ENCODE assay signal across 8 mouse cellular contexts in genomic region chr7:35901942-35902381, GRCm38 (mm10).
DNase-seq lines count a peak whose midpoint lies in the region; ATAC-seq and TF ChIP-seq lines count a peak whose summit lies in the region.

No protein-coding gene starts in this region.

- peak overlapping the region; percentile 30; the same call in 1 of the 2 replicates for H3K4me2 ChIP-seq in forebrain, embryonic 15.5 days (replicated peaks)
- H3K4me2 ChIP-seq in lung, embryonic 16.5 days (ENCODE audit: low read depth, low read length): peak overlapping the region; percentile 25

- in situ Hi-C loops in Patski (cut with MboI; ENCODE audit: low pct_unique_long_range_greater_than_20kb): no loop called here

- H3K36me3 ChIP-seq in forebrain, embryonic 15.5 days: no peaks in the 10 kb centered on the region
- no peaks in the 10 kb centered on the region for H3K36me3 ChIP-seq in lung, embryonic 16.5 days (ENCODE audit: control insufficient read depth, insufficient read depth, low read length)

- 7% methylated on average over 17 of the region's 17 CpGs for WGBS in forebrain, embryonic 15.5 days
- 7% methylated on average over 17 of the region's 17 CpGs for WGBS in large intestine, adult 2 months
- WGBS in lung, embryonic 16.5 days: 8% methylated on average over 17 of the region's 17 CpGs

- H3K4me1 ChIP-seq in forebrain, embryonic 15.5 days: peaks cover 4% of the 10 kb centered on the region
- peaks cover 8% of the 10 kb centered on the region for H3K4me1 ChIP-seq in lung, embryonic 16.5 days (replicated peaks; ENCODE audit: control insufficient read depth, insufficient read depth, low read length)

- CTCF ChIA-PET in Patski (lab: Charles Lee): interaction anchor here (0.7 to 2.3 kb wide), 14 partner anchors 17 to 1458 kb away, joined by 3 to 12 read pairs (median 4); no protein-coding TSS in a partner anchor

- no peak overlapping the region for H3K27ac ChIP-seq in forebrain, embryonic 15.5 days (replicated peaks)
- no peak overlapping the region for H3K27ac ChIP-seq in lung, embryonic 16.5 days (ENCODE audit: low read length)

- peak overlapping the region; percentile 17; the same call in 1 of the 2 replicates for H3K9ac ChIP-seq in forebrain, embryonic 15.5 days (replicated peaks)
- 0 out of 2 replicates have a peak overlapping the region, but pooled peaks have one; percentile 31 for H3K9ac ChIP-seq in lung, embryonic 16.5 days (ENCODE audit: low read length)

- H3K4me3 ChIP-seq in forebrain, embryonic 15.5 days: 0 out of 2 replicates have a peak overlapping the region, but pooled peaks have one; percentile 12
- H3K4me3 ChIP-seq in lung, embryonic 16.5 days (ENCODE audit: low read length): peak overlapping the region; percentile 27

- intact Hi-C loops in heart, postnatal 25 days (cut with DNase I): loop anchor here (1.0 to 10.0 kb wide), 2 partner anchors 1073 to 1444 kb away; no protein-coding TSS in a partner anchor

- POLR2A ChIA-PET in Patski (lab: Charles Lee): interaction anchor here (0.6 to 1.0 kb wide), 2 partner anchors 1457 to 1461 kb away, joined by 3 read pairs; no protein-coding TSS in a partner anchor

- no peaks in the 10 kb centered on the region for H3K9me3 ChIP-seq in forebrain, embryonic 15.5 days
- no peaks in the 10 kb centered on the region for H3K9me3 ChIP-seq in lung, embryonic 16.5 days (ENCODE audit: control insufficient read depth, low read length)

- peak; percentile 99 for TF ChIP-seq CTCF in Patski (IDR thresholded peaks at IDR 0.05)

- DNase-seq in Patski (ENCODE audit: low read depth, low spot score): no peak
- peak; percentile 59 for DNase-seq in cerebellum, adult 11 months
- peak; percentile 10 for DNase-seq in heart, postnatal 25 days (ENCODE audit: low spot score)
- DNase-seq in large intestine, adult 2 months (ENCODE audit: low read depth, low spot score): peak; percentile 2
- peak; percentile 53 for DNase-seq in ovary, postnatal 10 days (ENCODE audit: low spot score)
- DNase-seq in urinary bladder, adult 2 months (ENCODE audit: low spot score): peak; percentile 61

- H3K27me3 ChIP-seq in Patski: peaks cover 27% of the 10 kb centered on the region
- H3K27me3 ChIP-seq in forebrain, embryonic 15.5 days: 0 out of 2 replicates have a peak, but pooled peaks cover 7% of the 10 kb centered on the region
- no peaks in the 10 kb centered on the region for H3K27me3 ChIP-seq in lung, embryonic 16.5 days (ENCODE audit: control insufficient read depth, insufficient read depth, low read depth, low read length)

- no peak for ATAC-seq in Patski
- 0 out of 2 replicates have a peak, but pooled peaks have one; percentile 26 for ATAC-seq in forebrain, embryonic 15.5 days (replicated peaks)
- peak; percentile 63; the same call in 1 of the 2 replicates for ATAC-seq in lung, embryonic 16.5 days (ENCODE audit: low read depth)
